ENCODE assay signal across 8 mouse cellular contexts in the genomic region with DNA sequence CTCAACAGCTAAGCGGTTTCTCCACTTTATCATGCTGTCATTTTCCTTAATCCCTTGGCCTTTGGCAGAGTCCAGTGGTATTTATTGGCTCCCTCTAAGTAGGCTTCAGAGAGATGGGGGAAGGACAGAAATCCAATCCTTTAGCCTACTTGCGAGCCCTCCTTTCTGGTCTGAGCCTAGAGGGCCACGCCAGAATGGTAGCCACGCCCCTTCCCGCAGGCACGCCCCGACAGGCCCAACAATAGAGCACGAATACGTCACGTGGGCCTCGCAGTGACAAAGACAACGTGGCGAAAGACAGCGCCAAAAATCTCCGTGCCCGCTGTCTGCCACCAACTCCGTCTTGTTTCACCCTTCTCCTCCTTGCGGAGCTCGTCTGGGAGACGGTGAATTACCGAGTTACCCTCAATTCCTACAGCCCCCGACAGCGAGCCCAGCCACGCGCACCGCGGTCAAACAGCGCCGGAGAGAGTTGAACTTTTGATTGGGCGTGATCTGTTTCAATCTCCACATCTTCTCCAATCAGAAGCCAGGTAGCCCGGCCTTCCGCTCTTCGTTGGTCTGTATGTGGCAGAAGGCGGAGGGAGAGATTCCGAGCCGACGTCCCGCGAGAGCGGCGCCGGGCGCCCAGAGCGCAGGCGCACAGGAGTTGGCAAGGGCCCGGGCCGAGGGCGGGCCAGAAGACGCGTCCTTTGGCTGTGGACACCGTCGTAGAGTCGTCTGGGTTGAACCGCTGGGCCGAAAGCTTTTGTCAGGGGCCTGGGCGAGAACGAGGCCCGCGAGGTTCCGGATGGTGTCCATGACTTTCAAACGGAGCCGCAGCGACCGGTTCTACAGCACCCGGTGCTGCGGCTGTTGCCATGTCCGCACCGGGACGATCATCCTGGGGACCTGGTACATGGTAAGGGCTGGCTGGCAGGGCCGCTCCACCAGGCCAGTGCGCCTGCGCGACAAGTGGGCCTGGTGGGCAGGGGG. TPM values are rescaled to one million over a fixed set of nuclear protein-coding genes. Genes with fewer than 3 reads are reported as not detected.
DNase-seq lines count a peak whose midpoint lies in the region; ATAC-seq lines count a peak whose summit lies in the region.

A gene (plus strand): TSS at position 271 of the 975 bp plus-strand sequence.

- H3K4me3 ChIP-seq in heart, embryonic 10.5 days: peak within 1 kb of the TSS; percentile 83
- peak within 1 kb of the TSS; percentile 76 for H3K4me3 ChIP-seq in kidney, embryonic 15.5 days (replicated peaks)

- H3K4me1 ChIP-seq in heart, embryonic 10.5 days: peaks cover 25% of the 10 kb centered on the region
- H3K4me1 ChIP-seq in kidney, embryonic 15.5 days: peaks cover 35% of the 10 kb centered on the region

- H3K9me3 ChIP-seq in heart, embryonic 10.5 days: no peaks in the 10 kb centered on the region
- H3K9me3 ChIP-seq in kidney, embryonic 15.5 days (replicated peaks): no peaks in the 10 kb centered on the region

- H3K27ac ChIP-seq in heart, embryonic 10.5 days: peak within 1 kb of the TSS; percentile 97
- H3K27ac ChIP-seq in kidney, embryonic 15.5 days: peak within 1 kb of the TSS; percentile 99

- H3K9ac ChIP-seq in kidney, embryonic 15.5 days: peak within 1 kb of the TSS; percentile 86

- H3K27me3 ChIP-seq in heart, embryonic 10.5 days (ENCODE audit: insufficient read depth, poor library complexity, severe bottlenecking): no peaks in the 10 kb centered on the region
- no peaks in the 10 kb centered on the region for H3K27me3 ChIP-seq in kidney, embryonic 15.5 days

- H3K4me2 ChIP-seq in kidney, embryonic 15.5 days: peak within 1 kb of the TSS; percentile 69

- peak; percentile 88 for ATAC-seq in erythroblast, adult 5-6 weeks (replicated peaks; ENCODE audit: low FRiP score, poor library complexity, severe bottlenecking)
- peak; percentile 99 for ATAC-seq in kidney, embryonic 15.5 days (replicated peaks; ENCODE audit: low FRiP score)
- ATAC-seq in monocyte, adult 5-6 weeks (replicated peaks; ENCODE audit: insufficient number of reproducible peaks, low FRiP score, low TSS enrichment, poor library complexity, severe bottlenecking): peak; percentile 86

- under 1% methylated on average over 73 of the region's 73 CpGs for WGBS in heart, embryonic 10.5 days
- WGBS in kidney, embryonic 15.5 days: under 1% methylated on average over 73 of the region's 73 CpGs

- H3K36me3 ChIP-seq in heart, embryonic 10.5 days: peaks cover 14% of the 10 kb centered on the region
- peaks cover 14% of the 10 kb centered on the region; the same call in 1 of the 2 replicates for H3K36me3 ChIP-seq in kidney, embryonic 15.5 days

- DNase-seq in B cell, adult 2 months: peak; percentile 96
- DNase-seq in brain, adult 2 months (ENCODE audit: low read depth, low spot score): peak; percentile 99
- DNase-seq in heart, embryonic 10.5 days (ENCODE audit: low spot score): peak; percentile 99
- DNase-seq in liver: peak; percentile 96
- DNase-seq in spleen, postnatal 4 days (ENCODE audit: low spot score in 2 of 2): peak; percentile 96 to 97

RNA-seq across cellular contexts. Expression of the gene that starts here (rescaled TPM):
- total RNA-seq in erythroblast, adult 5-6 weeks (2015; ENCODE audit: low replicate concordance): 82.0 and 92.8 TPM in 2 replicates
- total RNA-seq in erythroblast, adult 5-6 weeks (2017; ENCODE audit: low replicate concordance): 120 and 147 TPM in 2 replicates
- 199 and 219 TPM in 2 replicates for polyA plus RNA-seq in heart, embryonic 10.5 days (2016; fragmentation: Nextera tagmentation; extraction: Ambion mirVana)
- polyA plus RNA-seq in kidney, embryonic 15.5 days (2015; fragmentation: Nextera tagmentation; extraction: Ambion mirVana): 338 and 401 TPM in 2 replicates
- total RNA-seq in monocyte, adult 5-6 weeks (2017): 314 to 883 TPM (median 672 TPM) in 3 replicates

Comparison
In these comparisons a context has a peak if more than half of its experiments do, and no peak if none do; other contexts are left out.
1. Peak in every context shown above with its lines: DNase-seq, ATAC-seq, H3K4me3 ChIP-seq and H3K27ac ChIP-seq.